Mouse (Mus musculus): ENCODE measurements around the gene Atp11c. TPM values are rescaled to one million over a fixed set of nuclear protein-coding genes. Genes with fewer than 3 reads are reported as not detected.

Atp11c gene
- polyA plus RNA-seq, 1 experiment from 2014 or later, result 12.0 TPM

DNA sequence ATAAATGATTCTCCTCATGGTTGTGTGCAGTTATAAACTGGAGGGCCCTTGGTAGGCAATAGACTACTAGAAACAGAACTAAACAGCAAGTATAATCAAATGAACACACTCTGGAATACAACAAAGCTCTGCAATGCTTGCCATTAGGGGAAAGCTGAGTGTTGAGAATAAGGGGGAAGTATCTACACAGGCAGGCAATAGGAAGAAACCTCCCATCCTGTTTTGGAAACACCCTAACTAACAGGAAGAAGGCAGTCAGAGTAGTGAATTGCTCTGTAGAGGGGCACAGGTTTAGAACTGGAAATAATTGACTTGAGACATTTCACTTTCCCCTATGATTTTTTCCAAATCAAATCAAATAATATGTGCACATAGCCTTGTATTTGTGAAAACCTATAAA, 247.1 kb downstream of the Atp11c start:
- H3K4me1 ChIP-seq, result no peaks in the 10 kb centered on the region
- no peak for DNase-seq (ENCODE audit: low spot score)
- H3K9me3 ChIP-seq (replicated peaks), result no peaks in the 10 kb centered on the region
- no peak overlapping the region for H3K4me3 ChIP-seq
- H3K36me3 ChIP-seq, result no peaks in the 10 kb centered on the region
- H3K27ac ChIP-seq (replicated peaks), result no peak overlapping the region
- no peaks in the 10 kb centered on the region for H3K27me3 ChIP-seq (ENCODE audit: low read depth, poor library complexity, severe bottlenecking)

DNA sequence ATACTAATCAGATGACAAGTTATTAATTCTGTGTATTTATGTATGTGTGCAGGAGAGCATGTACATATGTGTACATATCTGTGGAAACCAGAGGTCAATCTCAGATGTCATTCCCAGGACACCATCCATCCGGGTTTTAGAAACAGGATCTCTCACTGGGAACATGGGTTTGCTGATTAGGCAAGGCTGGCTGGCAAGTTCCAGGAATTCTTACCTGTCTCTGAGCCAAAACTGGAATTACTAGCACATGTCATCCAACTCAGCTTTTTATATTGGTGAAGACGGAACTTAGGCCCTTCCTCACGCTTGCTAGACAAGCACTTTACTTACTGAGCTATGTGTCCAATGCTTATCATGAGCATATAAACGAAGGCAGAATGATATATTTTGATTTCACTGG, 247.5 kb downstream of the Atp11c start:
- WGBS, result 87% methylated on average over 4 of the region's 4 CpGs
- H3K27ac ChIP-seq (replicated peaks), result no peak overlapping the region
- no peaks in the 10 kb centered on the region for H3K9me3 ChIP-seq (replicated peaks)
- no peaks in the 10 kb centered on the region for H3K27me3 ChIP-seq (ENCODE audit: low read depth, poor library complexity, severe bottlenecking)
- no peaks in the 10 kb centered on the region for H3K36me3 ChIP-seq
- no peaks in the 10 kb centered on the region for H3K4me1 ChIP-seq
- DNase-seq (ENCODE audit: low spot score), result no peak
- no peak overlapping the region for H3K4me3 ChIP-seq

DNA sequence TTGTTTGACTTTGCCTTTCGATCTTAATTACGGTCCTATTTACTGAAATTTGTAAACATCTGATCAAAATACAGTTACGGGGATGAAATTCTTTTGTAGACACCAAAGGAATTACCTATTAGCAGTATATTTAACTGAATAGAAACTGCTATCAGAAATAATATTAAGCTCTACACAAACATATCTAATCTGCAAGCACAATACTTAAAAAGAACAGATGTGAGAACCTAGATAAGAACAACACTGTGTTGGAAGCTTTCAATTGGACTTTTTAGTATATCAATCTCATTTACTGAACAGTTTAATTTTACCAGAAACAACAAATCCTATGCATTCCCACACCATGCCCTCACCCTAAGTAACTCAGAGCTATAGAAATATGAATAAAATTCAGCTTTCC, 262.8 kb downstream of the Atp11c start:
- H3K9me3 ChIP-seq (replicated peaks), result no peaks in the 10 kb centered on the region; the same call in 1 of the 2 replicates

DNA sequence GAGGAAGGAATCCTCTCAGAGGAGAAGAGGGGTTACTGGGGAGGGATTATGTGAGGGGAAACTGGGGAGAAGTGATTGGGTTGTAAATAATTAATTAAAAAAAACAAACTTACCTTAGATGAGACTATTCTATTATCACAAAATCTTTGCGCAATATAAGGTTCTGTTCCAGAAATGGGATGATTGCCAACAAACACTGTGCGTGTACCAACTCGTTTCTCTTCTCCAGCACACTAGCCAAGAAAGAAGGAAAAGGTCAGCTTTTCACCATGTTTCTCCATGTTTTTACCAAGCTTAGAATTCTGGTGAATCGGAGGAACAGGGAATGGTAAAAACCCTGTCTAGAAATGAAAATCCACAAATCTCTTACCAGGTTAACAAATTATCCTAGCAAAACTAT, 271.2 kb downstream of the Atp11c start:
- no peaks in the 10 kb centered on the region for H3K4me1 ChIP-seq
- no peak overlapping the region for H3K4me3 ChIP-seq
- H3K27ac ChIP-seq (replicated peaks), result no peak overlapping the region
- peaks cover 4% of the 10 kb centered on the region; the same call in 1 of the 2 replicates for H3K36me3 ChIP-seq
- no peak for DNase-seq (ENCODE audit: low spot score)
- H3K9me3 ChIP-seq (replicated peaks), result no peaks in the 10 kb centered on the region; the same call in 1 of the 2 replicates
- 95% methylated on average over 4 of the region's 4 CpGs for whole genome bisulfite sequencing
- no peaks in the 10 kb centered on the region for H3K27me3 ChIP-seq (ENCODE audit: low read depth, poor library complexity, severe bottlenecking)

More for the DNA sequence above, 262.8 kb downstream of the Atp11c start:
- H3K4me1 ChIP-seq, result no peaks in the 10 kb centered on the region
- WGBS, result 94% methylated on average over 3 of the region's 3 CpGs
- H3K27me3 ChIP-seq (ENCODE audit: low read depth, poor library complexity, severe bottlenecking), result no peaks in the 10 kb centered on the region
- H3K36me3 ChIP-seq, result no peaks in the 10 kb centered on the region
- DNase-seq (ENCODE audit: low spot score), result no peak
- H3K4me3 ChIP-seq, result no peak overlapping the region
- H3K27ac ChIP-seq (replicated peaks), result no peak overlapping the region

DNA sequence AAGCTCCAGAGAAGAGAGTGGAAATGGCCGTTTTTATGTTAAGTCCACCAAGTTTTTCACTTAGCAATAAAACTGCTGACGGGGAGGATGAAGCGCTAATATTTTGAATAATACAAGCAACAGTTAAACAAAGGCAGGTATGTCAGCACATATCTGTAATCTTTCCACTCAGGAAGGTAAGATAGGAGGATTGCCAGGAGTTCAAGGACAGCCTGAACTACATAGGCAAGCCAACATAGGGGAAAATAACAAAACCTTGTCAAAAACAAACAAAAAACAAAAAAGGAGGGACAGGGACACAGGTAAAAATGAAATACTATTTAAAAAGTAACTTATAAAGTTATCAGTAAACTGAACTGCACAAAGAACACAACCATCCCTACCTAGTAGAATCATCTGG, 274.8 kb downstream of the Atp11c start:
- H3K27me3 ChIP-seq (ENCODE audit: low read depth, poor library complexity, severe bottlenecking), result no peaks in the 10 kb centered on the region
- H3K36me3 ChIP-seq, result peaks cover 4% of the 10 kb centered on the region; the same call in 1 of the 2 replicates
- DNase-seq (ENCODE audit: low spot score), result no peak
- 93% methylated on average over 3 of the region's 3 CpGs for WGBS
- no peaks in the 10 kb centered on the region for H3K4me1 ChIP-seq
- no peak overlapping the region for H3K4me3 ChIP-seq
- H3K27ac ChIP-seq (replicated peaks), result no peak overlapping the region
- H3K9me3 ChIP-seq (replicated peaks), result no peaks in the 10 kb centered on the region

DNA sequence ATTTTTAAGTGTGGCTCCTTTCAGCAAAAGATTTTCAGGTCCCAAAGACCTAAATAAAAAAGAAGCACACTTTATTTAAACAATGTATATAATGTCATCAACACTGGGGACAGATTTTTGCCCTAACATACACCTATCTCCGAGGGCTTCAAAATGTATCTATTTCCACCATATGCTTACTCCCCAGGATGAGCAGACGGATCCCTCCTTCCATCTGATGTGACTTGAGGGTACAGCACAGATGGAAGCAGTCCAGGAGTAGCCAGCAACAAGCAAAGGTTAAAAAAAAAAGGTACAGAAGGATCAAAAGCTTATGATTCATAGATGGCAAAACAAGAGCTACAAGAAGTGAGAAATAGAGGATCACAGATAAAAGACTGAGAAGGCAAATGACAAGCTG, 300.2 kb downstream of the Atp11c start:
- H3K4me3 ChIP-seq, result no peak overlapping the region
- WGBS, result 77% methylated on average over 2 of the region's 2 CpGs
- H3K36me3 ChIP-seq, result no peaks in the 10 kb centered on the region
- no peak overlapping the region for H3K27ac ChIP-seq (replicated peaks)
- H3K4me1 ChIP-seq, result no peaks in the 10 kb centered on the region
- no peak for DNase-seq (ENCODE audit: low spot score)
- H3K27me3 ChIP-seq (ENCODE audit: low read depth, poor library complexity, severe bottlenecking), result no peaks in the 10 kb centered on the region
- no peaks in the 10 kb centered on the region for H3K9me3 ChIP-seq (replicated peaks)

DNA sequence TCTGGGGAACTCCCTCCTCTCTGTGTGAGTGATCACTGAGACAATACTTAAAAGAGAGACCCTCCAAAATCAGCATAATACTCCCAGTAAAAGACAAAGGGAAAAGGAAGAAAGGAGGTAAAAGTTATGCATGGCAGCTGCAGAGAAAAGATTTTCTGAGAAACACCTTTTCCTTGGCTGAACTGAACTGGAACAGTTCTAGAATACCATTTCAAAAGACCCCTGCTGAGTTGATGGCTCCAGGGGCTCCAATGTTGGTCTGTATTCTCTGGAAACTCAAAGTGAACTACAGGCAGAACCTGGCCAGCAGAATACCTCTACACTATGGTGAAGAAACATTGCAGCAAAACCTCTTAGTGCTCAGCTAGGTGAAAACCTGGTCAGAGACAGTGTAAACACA, 337.2 kb downstream of the Atp11c start:
- Histone ChIP-seq H3K36me3 (no peaks in the 10 kb centered on the region), H3K4me1 (no peaks in the 10 kb centered on the region), H3K27ac (replicated peaks) (no peak overlapping the region), H3K9me3 (replicated peaks) (no peaks in the 10 kb centered on the region), H3K4me3 (no peak overlapping the region), H3K27me3 (ENCODE audit: low read depth, poor library complexity, severe bottlenecking) (no peaks in the 10 kb centered on the region)
- no peak for DNase-seq (ENCODE audit: low spot score)

DNA sequence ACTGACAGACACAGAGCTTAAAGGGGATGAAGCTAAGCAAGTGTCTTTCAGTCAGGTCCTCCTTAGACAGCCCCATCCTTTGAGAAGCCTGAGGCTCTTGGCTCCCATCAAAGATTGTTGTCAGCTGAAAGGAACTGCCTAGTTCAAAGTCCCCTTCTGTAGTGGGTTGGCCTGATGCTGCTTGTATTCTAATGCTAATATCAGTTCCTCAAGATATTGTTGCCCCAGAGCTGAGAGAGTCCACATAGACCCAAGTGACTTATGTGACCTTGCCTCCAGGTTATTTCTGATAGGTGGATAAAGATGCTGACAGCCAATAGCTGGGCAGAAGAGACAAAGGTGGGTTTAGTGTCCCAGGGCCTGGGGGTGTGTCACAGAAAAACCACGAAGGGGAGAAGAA, 404.8 kb downstream of the Atp11c start:
- H3K9me3 ChIP-seq (replicated peaks), result no peaks in the 10 kb centered on the region
- H3K4me3 ChIP-seq, result no peak overlapping the region
- no peak for DNase-seq (ENCODE audit: low spot score)
- no peak overlapping the region for H3K27ac ChIP-seq (replicated peaks)
- no peaks in the 10 kb centered on the region for H3K36me3 ChIP-seq
- peaks cover under 1% of the 10 kb centered on the region; the same call in 1 of the 2 replicates for H3K4me1 ChIP-seq
- H3K27me3 ChIP-seq (ENCODE audit: low read depth, poor library complexity, severe bottlenecking), result no peaks in the 10 kb centered on the region
- 50% methylated on average over 1 of the region's 1 CpGs for WGBS

DNA sequence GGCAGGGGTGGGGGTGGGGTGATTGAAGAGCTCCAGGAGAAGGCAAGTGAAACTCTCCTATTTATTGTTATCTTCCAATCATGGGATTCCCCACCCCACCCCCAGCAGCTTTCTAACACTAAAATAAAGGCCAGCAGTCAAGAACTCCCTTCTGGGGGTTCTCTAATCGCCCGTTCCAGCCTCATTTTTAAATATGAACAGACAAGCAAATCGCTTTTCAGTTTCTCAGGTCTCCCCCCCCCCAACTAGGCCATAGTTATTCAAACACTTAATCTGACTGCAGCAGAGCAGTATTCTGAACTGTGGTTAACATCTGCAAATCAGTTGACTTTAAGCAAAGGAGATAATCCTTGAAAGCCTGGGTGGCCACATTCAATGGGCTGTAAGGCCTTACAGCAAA, 409.9 kb downstream of the Atp11c start:
- H3K9me3 ChIP-seq (replicated peaks), result no peaks in the 10 kb centered on the region
- peaks cover 12% of the 10 kb centered on the region for H3K4me1 ChIP-seq
- no peak for DNase-seq (ENCODE audit: low spot score)
- 31% methylated on average over 3 of the region's 3 CpGs for WGBS
- no peaks in the 10 kb centered on the region for H3K36me3 ChIP-seq
- H3K27me3 ChIP-seq (ENCODE audit: low read depth, poor library complexity, severe bottlenecking), result peaks cover 18% of the 10 kb centered on the region
- H3K27ac ChIP-seq (replicated peaks), result no peak overlapping the region
- no peak overlapping the region for H3K4me3 ChIP-seq

DNA sequence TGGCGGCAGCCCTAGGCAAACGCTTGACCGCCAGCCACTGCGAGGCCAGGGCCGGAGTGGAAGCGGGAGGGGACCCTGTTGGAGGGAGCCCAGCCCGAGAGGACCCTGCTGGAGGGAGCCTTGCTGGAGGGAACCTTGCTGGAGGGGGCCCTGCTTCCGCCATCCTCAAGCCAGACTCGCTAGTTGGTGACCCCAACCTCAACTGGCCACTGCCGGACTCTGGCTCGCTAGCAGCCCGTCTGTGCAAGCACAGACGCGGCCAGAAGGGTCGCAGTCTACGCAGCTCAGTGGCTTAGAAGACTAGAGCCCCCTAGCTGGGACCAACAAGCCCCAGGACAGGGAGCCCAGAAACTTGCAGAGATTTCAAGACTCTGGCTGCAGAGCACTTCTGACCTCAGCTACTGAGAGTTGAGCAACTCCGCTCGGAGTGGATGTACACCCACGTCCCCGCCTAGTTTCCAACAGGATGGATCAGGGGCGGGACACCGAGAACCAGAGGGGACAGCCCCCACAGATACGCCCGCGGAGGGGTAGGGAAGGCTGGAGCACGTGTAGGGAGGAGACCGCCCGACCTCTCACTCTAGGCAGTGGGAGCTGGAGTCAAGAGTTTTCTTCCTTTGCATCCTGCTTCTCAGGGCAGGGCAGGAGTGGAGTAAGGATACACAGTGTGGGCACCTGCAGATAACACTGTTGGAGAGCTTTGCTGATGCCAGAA, 413.6 kb downstream of the Atp11c start, which contains the start of gene Mcf2:
TSS of gene Mcf2 (minus strand) at position 346 of the 715 bp plus-strand sequence.
- Histone ChIP-seq H3K4me1 (peaks cover 12% of the 10 kb centered on the region), H3K4me3 (peak within 1 kb of the TSS; percentile 56), H3K36me3 (no peaks in the 10 kb centered on the region), H3K27me3 (ENCODE audit: low read depth, poor library complexity, severe bottlenecking) (peaks cover 24% of the 10 kb centered on the region), H3K27ac (replicated peaks) (peak within 1 kb of the TSS; percentile 75), H3K9me3 (replicated peaks) (no peaks in the 10 kb centered on the region)
- 19% methylated on average over 28 of the region's 28 CpGs for WGBS
- DNase-seq (ENCODE audit: low spot score), result peak; percentile 55

DNA sequence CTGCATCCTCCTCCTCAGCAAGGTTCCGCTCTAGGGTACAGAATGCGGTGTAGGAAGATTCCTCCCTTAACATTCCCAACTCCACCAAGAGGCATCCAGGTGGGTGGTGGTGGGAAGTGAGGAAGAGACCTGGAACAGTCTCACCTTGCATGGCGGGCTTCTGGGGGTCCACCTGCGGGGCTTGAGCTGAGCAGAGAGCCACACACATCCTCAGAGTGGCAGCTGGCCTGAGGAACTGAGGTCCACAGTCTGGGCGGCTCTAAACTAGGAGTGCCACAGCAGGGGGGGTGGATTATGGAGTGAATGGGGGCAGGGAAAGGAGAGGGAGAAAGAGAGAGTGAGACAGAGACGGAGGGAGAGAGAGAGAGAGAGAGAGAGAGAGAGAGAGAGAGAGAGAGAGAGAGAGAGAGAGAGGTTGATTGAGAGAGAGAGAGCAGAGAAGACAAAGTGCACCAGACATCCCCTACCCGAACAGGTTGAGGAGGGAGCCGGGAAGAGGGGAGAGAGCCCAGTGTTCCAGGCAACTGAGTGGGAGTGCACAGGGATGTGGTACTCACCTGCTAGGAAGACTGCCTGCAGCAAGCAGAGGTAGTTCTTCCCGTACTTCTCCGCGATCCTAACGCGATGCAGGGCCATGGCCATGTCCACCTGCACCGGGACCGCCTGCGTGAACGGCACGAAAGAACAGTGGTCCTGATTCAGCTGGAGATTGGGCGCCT, 414.3 kb downstream of the Atp11c start:
- H3K27me3 ChIP-seq (ENCODE audit: low read depth, poor library complexity, severe bottlenecking), result peaks cover 24% of the 10 kb centered on the region
- H3K27ac ChIP-seq (replicated peaks), result peak overlapping the region; percentile 75
- WGBS, result 10% methylated on average over 19 of the region's 19 CpGs
- no peaks in the 10 kb centered on the region for H3K36me3 ChIP-seq
- no peaks in the 10 kb centered on the region for H3K9me3 ChIP-seq (replicated peaks)
- peak; percentile 12 for DNase-seq (ENCODE audit: low spot score)
- H3K4me1 ChIP-seq, result peaks cover 12% of the 10 kb centered on the region
- H3K4me3 ChIP-seq, result peak overlapping the region; percentile 56
